Mouse (Mus musculus) bone marrow, adult 2 months (tissue): ENCODE data around the gene Ppia.
A peak's percentile ranks its signal among the peaks of the same experiment; 100 is the strongest.

Source experiments
- CTCF ChIP-seq: fragments of 200-500 bp; IDR thresholded peaks from 2 replicates; pipeline ENCODE4 v1.5.1; 2011; ENCODE audit warnings: low read length, control low read depth; ENCODE audit not compliant: control insufficient read depth, insufficient read depth
- POLR2A ChIP-seq: fragments of 200-500 bp; IDR thresholded peaks from 2 replicates; pipeline ENCODE4 v1.6.1; 2011; ENCODE audit warnings: low read depth, mild to moderate bottlenecking, control low read depth, low read length, borderline replicate concordance; ENCODE audit not compliant: control insufficient read depth

DNA sequence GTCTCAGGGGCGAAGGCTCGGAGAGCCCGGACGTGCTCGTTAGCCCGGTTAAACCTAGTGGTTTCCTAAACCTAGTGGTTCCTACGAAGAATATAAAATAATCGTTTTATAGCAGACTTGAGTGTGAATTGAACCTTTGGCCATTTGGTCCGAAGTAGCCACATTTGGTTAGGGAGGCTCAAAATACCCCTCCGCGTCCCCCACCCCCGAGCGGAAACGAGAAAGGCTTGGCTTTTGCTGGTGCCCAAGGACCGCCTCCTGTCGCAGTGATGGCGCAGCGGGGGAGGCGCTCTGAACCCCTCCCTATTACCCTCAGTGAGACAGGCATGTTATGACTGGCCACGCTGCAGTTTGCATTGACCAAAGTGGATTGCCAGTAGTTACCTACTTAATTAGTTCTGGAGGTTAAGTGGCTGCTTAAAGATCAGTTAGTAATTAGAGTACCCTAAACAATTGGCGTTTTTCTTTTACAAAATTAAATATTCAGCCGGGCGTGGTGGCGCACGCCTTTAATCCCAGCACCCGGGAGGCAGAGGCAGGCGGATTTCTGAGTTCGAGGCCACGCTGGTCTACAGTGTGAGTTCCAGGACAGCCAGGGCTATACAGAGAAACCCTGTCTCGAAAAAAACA, 1.3 kb downstream of the Ppia start:
- TF ChIP-seq CTCF = no peak
- peak; percentile 42; the same call in 1 of the 2 replicates for TF ChIP-seq POLR2A
